Mouse (Mus musculus) heart, adult 18-20 months (tissue): Measurements from ENCODE around the gene Ubc. TPM values are rescaled to one million over a fixed set of nuclear protein-coding genes. Genes with fewer than 3 reads are reported as not detected.

Experiments used
- DNase-seq, 2 experiments: peaks; one replicate each; pipeline ENCODE4 v3.0.0; 2021 to 2022; ENCODE audit warnings: mixed read lengths in 1 of 2
- total RNA-seq, 2 experiments: library from RNA; stranded (reverse); gene quantifications; 2 replicates each; pipeline ENCODE4 v1.2.3; 2021

The Ubc gene
- total RNA-seq, 2 experiments from 2014 or later = 1,625 to 1,638 TPM

DNA sequence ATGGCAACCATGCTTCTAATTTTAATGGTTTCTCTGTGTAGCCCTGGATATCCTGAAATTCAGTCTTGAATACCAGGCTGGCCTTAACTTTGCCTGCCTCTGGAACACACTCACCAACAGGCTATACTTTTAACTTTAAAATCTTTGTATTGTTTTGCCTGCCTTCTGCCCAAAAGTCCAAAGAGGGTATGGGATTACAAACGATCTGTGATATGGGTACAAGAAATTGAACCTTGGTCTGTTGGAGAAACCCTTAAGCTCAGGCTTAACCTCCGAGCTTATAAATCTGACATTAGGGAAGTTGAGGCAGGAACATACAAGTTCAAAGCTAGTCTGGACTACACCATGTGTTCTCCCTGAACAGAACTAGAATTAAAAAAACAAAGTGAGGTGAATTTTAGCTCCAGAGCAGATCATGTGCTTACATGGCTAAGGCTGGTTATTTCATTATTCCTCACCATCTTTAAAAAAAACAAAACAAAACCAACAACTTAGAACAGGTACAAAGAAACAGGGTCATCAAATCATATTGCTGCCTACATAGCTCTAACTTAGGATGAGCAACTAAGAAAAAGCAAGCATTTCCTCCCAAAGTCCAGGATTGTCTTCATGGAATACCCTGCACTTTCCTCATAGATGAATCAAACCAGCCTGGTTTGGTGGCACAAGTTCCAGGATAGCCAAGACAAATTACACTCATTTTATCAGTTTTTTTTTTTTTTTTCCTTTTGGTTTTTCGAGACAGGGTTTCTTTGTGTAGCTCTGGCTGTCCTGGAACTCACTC lies 6.2 kb downstream of the Ubc start:
- DNase-seq = no peak

DNA sequence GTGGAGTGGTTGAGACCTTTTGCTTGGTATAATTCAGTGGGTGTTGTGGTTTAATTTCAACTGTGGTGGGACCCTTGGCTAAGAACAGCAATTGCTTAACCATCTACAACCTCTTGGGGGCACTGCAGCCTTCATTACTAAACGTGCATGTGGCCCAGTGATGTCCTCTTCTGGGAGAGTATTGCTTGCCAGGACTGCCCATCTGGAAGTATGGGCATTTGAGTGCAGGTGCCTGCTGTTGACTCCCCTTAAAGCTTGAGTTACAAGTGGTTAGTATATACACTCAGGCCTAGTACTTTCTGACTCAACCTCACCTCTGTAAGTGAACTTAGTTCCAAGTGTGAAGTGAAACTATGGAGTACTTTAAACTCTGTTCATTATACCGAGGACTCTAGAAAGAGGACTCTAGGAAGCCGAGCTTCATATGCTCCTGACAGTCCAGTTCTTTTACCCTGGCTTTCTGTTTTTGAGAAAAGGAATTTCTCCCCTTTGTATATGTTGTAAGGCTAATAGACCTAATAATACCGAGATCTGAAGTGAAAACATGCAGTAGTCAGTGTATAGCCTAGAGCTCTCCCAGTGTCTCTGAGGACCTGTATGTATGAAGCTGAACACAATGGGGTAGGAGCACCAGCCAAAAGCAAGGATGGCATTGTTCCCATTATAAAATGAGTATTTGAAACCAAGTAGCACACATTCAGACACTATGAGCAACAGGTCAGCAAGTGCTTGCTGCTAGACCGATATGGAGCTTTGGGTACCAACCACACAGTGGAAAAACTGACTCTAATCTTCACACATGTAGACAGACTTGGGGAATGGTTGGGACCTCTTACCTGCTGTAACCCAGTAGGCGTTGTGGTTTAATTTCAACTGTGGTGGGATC lies 7.1 kb downstream of the Ubc start:
- peak; percentile 73 to 74 for DNase-seq

DNA sequence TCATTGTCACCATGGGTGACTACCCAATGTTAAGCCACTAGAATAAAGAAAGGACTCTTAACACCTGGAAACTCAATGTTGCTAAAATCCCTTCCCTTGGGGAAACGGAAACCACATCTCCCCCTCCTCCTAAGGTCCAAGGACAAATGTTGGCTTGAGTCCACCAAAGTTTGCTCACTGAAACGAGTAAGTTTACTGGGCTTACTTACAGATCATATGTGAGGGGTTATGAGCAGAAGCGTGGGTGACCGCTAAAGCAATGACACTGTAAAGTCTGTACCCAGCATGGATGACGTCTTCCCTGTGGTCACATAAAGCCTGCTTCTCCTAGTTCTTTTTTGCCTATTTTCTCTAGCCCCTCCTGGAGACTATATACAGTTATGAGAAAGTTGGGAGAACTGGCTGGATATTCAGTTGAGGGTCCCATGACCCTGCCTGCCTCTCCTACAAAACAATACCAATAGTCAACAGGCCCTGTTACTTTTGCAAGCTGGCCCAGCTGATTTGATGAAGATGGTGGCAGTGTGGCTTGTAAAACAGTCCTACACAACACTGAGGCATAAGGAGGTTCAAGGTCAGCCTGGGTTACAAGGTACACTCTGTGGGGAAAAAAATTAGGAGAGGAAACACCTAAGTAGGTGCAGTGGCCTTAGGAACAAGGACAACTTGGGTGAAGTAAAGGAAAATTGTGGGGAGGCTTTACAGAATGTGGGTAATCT lies 7.9 kb downstream of the Ubc start:
- no peak for DNase-seq

DNA sequence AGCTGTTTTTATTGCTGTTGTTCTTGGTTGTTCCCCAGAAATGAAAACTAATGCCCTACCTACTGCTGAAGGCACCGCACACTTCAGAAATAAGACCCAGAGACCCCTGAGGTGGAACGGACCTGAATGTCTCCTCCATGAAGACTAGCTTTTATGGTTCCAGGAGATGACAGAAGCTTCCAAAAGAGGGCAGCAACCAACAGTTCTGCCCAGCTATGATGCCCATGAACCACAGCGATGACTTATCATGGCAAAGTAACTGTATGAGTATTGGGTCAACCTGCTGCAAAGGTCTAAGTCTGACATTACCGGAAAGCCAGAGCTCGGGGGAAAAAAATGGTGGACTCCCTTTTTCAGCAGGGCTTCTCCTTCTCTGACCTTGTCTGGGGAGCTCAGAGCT lies 11.1 kb downstream of the Ubc start:
- no peak for DNase-seq

DNA sequence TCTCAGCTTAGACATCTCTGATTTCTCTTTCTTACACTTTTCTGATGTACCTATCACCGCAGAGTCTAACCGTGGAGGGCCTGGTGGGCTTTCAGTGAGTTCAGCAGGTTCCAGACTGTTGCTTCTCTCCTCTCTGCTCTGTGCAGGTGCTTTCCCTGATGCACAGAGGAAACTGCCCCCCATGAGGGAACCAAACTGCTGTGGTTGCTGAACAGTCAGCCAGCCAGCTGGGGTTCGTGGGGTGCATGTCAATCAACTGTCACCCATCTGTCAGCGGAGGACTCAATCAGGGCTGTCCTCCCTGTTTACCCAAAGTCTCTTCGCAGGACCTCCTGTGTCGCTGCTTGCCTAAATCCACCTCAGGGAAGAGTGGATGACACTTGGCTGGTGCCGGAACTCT lies 12.8 kb downstream of the Ubc start:
- DNase-seq = no peak

DNA sequence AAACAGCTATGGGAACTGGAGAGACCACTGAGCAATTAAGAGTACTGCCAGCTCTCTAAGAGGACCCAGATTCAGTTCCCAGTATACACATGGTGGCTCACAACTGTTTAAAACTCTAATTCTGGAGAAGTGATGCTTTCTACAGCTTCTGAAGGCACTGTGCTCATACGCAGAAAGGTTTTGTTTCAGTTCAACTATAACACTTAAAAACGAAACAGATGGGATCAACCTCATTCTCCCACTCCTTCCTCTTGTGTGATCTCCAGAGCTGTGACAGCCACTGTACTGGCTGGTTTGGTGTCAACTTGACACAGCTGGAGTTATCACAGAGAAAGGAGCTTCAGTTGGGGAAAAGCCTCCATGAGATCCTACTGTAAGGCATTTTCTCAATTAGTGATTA lies 14.1 kb downstream of the Ubc start:
- no peak for DNase-seq

DNA sequence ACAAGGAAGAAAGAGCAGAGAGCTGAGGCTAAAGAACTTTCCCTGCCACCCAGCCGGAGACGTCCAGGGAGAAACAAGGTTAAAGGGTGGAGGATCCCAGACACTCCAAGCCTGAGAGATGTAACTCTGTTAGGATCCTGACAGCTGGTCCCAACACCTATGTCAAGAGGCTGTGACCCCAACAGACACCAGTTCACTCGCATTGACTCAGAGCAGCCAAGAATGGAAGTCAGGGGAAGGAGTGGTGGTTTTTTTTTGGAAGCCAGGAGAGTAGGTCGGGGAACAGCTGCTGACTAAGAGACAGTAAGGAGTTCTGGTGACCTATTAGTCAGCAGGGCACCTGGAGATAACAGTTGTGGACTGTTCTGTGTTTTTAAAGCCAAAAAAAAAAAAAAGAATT lies 18.0 kb downstream of the Ubc start:
- no peak for DNase-seq

DNA sequence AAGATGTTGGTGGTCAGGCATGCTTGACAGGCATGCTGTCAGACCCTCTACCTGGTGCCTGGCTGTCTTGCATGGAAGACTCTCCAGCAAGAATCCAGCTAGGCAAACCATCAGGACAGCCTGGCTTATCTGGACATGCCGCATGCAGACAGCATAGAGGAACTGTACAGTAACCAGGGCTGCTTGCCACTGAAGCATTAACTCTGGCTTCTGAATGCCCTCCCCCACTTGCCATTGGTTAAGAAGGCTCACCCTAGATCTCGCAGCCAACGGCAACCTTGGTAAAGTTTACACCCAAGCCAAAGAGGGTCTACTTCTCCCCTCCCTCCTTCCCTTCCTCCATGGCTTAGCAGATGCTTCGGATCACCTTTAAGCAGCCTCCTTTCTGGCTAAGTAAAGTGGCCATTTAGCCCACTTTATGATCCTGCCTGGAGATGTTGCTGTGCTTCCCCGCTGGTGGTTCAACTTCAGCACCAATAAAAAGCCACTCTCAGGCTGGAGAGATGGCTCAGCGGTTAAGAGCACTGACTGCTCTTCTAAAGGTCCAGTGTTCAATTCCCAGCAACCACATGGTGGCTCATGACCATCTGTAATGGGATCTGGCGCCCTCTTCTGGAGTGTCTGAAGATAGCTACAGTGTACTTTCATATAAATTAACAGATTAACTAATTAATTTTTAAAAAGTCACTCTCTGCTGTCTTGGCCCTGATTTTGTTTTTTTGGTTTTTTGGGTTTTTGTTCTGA lies 18.9 kb downstream of the Ubc start:
- no peak for DNase-seq

DNA sequence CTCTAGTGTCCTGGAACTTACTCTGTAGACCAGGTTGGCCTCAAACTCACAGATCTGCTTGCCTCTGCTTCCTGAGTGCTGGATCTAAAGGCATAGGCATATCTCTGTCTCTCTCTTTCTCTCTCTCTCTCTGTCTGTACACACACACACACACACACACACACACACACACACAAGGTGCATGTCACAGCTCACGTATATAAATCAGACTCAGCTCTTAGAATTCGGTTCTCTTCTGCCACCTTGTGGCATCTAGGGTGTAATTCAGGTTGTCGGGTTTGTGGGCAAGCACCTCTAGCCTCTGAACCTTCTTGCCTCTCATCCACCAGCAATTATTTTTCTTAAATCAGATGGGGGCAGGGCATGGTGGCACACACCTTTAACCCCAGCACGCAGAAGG lies 21.4 kb downstream of the Ubc start:
- DNase-seq = peak; percentile 66 to 80

DNA sequence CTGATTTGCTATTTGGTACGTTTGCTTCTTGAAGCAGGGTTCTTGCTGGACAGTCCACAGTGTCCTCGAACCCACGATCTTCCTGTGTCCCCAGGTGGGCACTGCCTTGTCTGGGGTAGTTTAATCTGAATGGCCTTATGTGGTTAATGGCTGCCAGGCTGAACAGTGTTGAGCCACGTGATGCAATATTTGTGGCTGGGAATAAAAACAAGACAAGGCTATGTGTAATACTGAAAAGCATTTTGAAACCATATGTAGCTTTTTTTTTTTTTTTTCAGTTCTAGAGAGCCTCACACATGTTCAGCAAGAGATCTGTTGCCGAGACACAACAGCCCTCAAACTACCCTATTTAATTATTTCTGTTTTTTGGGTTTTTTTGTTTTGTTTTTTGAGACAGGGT lies 21.8 kb downstream of the Ubc start:
- no peak for DNase-seq

DNA sequence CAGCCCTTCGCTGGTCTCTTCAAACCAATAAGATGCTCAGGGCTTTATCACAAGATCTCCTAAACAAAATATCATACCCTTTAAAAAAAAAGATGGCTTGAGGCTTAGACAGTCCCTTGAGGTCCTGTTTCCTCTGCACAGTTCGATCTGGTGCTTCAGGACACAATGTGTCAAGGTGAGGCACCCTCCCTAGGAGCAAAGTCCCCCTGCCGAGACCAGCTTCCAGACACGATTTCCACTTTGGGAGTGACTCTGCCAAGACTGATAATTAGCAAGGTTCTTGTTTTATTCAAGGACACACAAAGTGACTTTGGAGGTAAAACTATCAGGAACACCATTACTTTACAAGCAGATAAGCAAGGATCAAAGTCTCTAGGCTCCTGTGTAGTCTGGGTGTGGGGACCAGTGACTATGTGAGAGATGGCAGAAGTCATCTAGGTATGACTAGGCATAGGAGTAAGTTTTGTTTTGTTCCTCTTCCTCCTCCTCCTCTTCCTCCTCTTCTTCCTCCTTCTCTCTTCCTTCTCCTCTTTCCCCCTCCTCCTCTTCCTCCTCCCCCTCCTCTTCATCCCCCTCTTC lies 25.1 kb downstream of the Ubc start:
- DNase-seq = no peak

DNA sequence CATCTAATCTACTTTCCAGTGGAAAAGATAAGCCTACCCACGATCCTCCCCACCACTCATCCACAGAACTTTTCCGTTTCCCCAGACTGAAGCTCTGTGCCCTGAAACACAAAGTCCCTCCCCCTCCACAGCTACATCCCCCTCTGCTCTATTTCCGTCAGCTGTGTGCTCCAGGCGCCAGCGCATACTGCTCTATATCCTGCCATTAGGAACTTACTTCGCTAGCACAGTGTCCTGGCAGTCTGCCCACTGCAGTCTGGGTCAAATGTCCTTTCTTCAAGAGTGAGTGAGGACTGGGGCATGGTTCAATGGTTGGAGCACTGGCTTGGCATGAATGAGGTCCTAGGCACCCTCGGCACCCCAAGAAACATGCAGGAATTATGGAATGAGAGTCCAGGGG lies 26.1 kb downstream of the Ubc start:
- peak; percentile 38 to 62 for DNase-seq

DNA sequence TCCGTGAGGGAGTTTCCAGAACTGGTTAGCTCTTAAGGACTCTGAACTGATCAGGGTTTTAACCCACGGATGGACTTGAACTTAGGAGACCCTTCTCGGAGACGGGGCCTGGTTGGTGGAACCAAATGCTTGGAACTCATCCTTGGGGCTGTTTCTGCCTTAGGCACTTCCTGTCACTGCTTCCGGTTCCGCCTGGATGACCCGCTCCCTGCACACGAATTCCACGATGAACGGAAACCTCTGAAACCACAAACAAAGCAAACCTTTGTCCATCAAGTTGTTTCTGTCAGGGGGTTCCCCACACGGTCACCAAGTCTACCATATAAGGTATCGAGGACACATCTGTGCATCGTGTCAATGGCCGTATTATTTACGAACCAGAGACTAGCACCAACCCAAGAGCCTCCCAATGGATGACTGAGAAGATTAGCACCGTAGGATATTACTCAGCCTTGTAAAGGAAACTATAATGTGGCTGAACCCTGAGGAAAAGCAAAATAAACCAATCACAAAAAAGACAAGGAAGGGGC lies 29.0 kb downstream of the Ubc start:
- no peak for DNase-seq

DNA sequence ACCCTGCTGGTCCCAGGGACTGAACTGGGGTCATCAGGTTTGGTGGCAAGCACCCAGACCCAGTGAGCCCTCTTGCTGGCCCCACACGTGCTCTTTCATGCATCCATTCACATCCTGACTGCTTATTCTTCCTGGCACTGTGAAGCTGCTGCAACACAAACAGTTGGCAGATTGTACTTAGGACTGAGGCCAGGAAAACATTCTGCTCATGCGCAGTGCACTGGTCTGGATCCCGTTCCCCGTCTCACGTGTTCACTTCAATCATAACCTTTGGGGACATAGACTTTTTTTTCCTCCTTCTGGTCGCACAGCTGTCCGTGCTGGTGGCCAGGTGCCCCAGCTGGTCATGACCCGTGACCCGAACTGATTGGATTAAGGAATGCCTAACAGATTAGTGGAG lies 29.4 kb downstream of the Ubc start:
- DNase-seq = peak; percentile 50 to 51

DNA sequence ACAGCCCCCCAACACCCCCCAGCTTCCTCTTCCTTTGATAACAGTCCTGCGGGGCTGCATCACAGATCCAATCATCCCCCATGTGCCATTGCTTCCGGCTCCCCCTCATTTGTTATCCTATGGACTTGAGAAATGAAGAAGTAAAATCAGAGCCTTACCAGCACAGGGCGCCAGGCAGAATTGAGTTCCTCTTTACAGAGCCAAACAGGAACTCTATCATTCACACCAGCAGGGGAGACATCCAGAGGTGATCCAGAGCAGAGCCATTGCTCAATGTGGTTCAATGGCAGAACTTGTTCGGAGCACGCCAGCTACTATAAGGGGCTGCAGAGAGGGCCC lies 31.8 kb downstream of the Ubc start:
- DNase-seq = peak; percentile 28 to 53

DNA sequence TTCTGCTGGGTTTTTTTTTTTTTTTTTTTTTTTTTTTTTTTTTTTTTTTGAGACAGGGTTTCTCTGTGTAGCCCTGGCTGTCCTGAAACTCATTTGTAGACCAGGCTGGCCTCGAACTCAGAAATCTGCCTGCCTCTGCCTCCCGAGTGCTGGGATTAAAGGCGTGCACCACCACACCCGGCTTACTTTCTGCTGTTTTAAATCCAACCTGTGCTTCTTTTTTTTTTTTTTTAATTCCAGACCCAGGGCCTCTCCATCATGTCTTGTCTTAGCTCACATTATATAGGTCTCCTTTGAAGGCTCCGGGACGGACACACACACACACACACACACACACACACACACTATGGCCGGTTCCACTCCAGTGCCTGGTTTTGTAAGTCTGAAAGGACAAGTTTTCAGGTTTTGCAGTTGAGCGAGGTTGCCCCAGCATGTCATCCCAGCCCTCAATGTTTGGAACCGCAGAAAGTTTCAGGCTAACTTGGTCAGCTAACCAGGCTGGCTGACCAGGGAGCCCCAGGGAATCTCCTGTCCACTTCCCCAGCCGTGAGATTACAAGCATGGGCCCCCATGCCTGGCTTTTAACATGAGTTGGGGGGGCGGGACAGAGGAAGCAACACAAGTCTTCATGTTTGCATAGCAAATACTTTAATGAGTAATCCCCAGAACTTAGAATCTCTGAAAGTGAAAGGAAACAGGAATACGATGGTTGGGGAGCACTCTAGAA lies 32.3 kb downstream of the Ubc start:
- no peak for DNase-seq

DNA sequence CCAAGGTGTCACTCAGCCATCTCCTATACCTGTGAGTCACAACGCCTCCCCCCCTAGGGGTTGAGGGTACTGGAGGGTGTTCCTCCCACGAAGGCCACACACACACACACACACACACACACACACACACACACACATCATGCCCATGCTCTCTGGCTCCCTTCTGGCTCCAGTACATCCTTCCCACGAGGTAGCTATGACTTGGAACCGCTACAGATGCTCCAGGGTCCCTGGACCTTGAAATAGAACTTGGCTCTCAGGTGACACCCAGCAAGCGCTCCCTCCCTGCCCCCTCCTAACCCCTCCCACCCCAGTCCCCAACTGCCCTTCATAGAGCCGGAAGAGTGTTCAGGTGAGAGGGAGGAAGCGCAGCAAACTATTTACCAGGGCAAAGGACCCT lies 34.4 kb downstream of the Ubc start:
- no peak for DNase-seq

DNA sequence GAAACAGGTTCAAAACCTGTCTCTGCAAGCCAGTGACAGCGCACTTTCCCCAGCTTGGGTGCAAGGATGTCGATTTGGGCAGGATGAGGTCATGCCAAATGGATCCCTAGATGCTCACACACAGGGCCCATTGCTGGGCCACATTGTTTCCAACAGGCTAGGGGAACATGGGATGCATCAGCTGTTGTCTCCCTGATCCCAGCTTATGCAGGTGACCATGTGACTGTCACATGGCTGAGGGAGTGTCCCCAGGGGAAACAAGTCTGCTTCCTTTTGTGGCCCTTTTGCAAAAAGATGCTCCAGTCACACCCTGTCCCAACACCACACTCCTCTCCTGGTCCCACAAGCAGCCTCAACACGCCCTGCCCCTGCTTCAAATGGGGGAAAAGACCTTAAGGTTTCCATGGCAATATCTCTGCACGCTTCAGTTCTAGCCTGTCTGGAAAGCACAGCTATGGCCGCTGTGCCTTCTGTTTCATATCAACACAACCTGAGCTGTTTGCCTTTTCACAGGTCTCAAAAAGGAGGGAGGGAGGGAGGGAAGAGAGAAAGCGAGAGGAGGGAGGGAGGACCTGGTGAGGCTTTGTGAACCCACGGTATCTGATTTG lies 35.0 kb downstream of the Ubc start:
- DNase-seq = no peak

DNA sequence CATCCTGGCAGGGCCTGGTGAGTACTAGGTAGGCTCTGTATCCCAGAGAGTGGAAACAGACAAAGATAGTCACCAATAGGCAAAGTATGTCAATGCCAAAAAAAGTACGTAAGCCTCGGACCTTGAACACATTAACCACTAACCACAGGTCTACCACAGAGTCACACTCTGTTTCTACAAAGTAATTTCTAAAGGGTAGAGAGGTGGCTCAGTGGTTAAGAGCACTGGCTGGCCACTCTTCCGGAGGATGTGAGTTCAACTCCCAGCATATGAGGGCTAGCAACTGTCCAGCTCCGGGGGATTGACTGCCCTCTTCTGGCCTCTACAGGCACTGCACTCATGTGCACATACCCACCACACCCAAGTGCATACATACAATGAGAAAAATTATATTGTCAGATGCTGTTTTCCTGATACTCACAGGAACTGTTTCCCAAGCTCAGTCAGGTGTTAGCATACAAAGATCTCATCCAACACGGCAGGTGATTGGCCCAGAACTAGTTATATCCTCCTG lies 37.2 kb downstream of the Ubc start:
- no peak for DNase-seq

DNA sequence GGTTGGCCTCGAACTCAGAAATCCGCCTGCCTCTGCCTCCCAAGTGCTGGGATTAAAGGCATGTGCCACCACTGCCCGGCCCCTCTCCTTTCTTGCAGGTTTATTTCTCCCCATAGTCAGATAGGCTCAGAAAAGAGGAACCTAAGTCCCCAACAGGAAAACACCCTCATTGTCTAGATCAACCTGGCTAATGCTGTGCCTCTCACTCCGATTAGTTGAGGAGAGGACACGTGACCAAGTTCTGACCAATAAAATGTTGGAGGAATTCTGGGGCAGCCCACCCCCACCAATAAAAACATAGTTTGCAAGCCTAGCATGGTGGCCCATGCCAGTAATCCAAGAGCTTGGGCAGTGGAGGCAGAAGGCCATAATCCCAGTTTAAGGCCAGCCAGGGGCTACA lies 38.1 kb downstream of the Ubc start:
- DNase-seq = no peak
